Mouse (Mus musculus) thymus, adult 2 months (tissue): ENCODE measurements around the gene Cenpk. TPM values are rescaled to one million over a fixed set of nuclear protein-coding genes. Genes with fewer than 3 reads are reported as not detected.

Experiments used
- DNase-seq: peaks from one replicate; pipeline ENCODE4 v3.0.0; 2021
- H3K27ac ChIP-seq: fragments of 200-500 bp; 2 replicates; pipeline ENCODE4 v1.5.1; 2012; ENCODE audit warnings: low read length, control low read depth; ENCODE audit not compliant: control insufficient read depth, insufficient read depth
- H3K27me3 ChIP-seq: fragments of 200-500 bp; 2 replicates; pipeline ENCODE4 v1.6.1; 2012; ENCODE audit warnings: mild to moderate bottlenecking, low read length, moderate library complexity, mixed read lengths; ENCODE audit not compliant: control insufficient read depth, insufficient read depth
- H3K36me3 ChIP-seq: fragments of 200-500 bp; 2 replicates; pipeline ENCODE4 v1.6.1; 2012; ENCODE audit warnings: mild to moderate bottlenecking, low read length, moderate library complexity; ENCODE audit not compliant: control insufficient read depth, insufficient read depth
- H3K4me1 ChIP-seq: fragments of 200-500 bp; replicated peaks from 2 replicates; pipeline ENCODE4 v1.6.1; 2012; ENCODE audit warnings: low read length; ENCODE audit not compliant: control insufficient read depth, insufficient read depth
- H3K4me3 ChIP-seq: fragments of 200-500 bp; 2 replicates; pipeline ENCODE4 v1.5.1; 2012; ENCODE audit warnings: mild to moderate bottlenecking, low read length, control low read depth, moderate library complexity; ENCODE audit not compliant: control insufficient read depth, insufficient read depth
- CTCF ChIP-seq: fragments of 200-500 bp; IDR thresholded peaks from 2 replicates; pipeline ENCODE4 v1.5.1; 2012; ENCODE audit warnings: mild to moderate bottlenecking, control low read depth, low read length, moderate library complexity, borderline replicate concordance; ENCODE audit not compliant: control insufficient read depth, poor library complexity, insufficient read depth; ENCODE audit errors: extremely low read depth
- POLR2A ChIP-seq: fragments of 200-500 bp; IDR thresholded peaks from 2 replicates; pipeline ENCODE4 v1.6.1; 2012; ENCODE audit warnings: mild to moderate bottlenecking, low read length, control low read depth, moderate library complexity; ENCODE audit not compliant: control insufficient read depth, poor library complexity, insufficient read depth; ENCODE audit errors: extremely low read depth
- WGBS: fragments of 180-500 bp; shearing (Covaris S2); methylation state at CpG from one replicate; pipeline ENCODE4 v1.1.7; 2018; 5-methylcytosine and 5-hydroxymethylcytosine counted together
- polyA plus RNA-seq: library from polyadenylated mRNA; depleted of rRNA; stranded (reverse); fragments of >200 nt; gene quantifications from 2 replicates; pipeline ENCODE4 v1.2.3, GENCODE M21; 2012; rRNA removed

The Cenpk gene
- polyA plus RNA-seq, 1 experiment, result 0.54 TPM

DNA sequence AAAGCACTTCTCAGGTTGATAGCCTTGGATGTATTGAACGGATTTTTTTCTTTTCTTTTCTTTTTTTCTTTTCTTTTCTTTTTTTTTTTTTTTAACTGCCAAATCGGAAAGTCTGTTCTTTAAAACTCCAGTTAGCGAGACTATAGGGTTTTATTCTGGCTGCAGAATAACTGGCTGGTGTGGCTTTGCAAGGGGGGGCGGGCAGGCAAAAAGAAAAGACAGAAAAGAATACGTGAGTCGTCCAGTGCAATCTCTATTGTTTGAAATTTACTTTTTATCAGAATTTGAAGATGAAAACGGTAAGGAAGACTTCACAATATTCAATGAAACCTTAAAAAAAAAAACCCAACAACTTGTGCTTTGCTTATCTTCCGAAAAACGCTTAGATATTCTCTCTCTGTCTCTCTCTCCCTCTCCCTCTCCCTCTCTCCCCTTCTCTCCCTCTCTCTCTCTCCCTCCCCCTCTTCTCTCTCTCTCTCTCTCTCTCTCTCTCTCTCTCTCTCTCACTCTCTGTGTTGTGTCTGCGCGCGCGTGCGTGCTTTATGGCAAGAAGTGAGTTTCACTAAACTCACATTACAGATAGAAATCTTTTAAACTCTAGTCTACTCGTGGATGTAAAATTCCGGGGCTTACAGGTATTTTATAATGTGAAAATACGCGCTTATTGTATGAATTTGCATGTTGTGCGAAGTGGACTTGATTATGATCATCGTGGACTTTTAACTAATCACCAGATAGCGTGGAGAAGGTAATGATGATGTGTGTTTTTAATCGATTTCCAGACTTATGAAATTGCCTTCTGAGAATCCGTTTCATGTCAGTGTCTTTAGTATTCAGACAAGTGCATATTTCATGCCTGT, 59.2 kb downstream of the Cenpk start, which contains the start of gene Adamts6:
TSS of gene Adamts6 (plus strand) at position 470 of the 860 bp plus-strand sequence.
- peaks cover 4% of the 10 kb centered on the region for H3K4me1 ChIP-seq
- no peak for TF ChIP-seq POLR2A
- TF ChIP-seq CTCF, result no peak
- no peaks in the 10 kb centered on the region for H3K27me3 ChIP-seq
- H3K36me3 ChIP-seq, result no peaks in the 10 kb centered on the region
- peak; percentile 43 for DNase-seq
- H3K4me3 ChIP-seq, result peak within 1 kb of the TSS; percentile 41
- under 1% methylated on average over 23 of the region's 23 CpGs for WGBS
- peak within 1 kb of the TSS; percentile 80 for H3K27ac ChIP-seq

- WGBS, result 3% methylated on average over 7 of the region's 7 CpGs
- Histone ChIP-seq H3K27ac (peak overlapping the region; percentile 80), H3K4me3 (peak overlapping the region; percentile 41), H3K27me3 (no peaks in the 10 kb centered on the region), H3K36me3 (no peaks in the 10 kb centered on the region), H3K4me1 (peaks cover 4% of the 10 kb centered on the region)
- TF ChIP-seq POLR2A (no peak), CTCF (no peak)
- peak; percentile 11 for DNase-seq
Measured at GRCm38 (mm10) chr13:104288226-104288859, 59.9 kb downstream of the Cenpk start.

DNA sequence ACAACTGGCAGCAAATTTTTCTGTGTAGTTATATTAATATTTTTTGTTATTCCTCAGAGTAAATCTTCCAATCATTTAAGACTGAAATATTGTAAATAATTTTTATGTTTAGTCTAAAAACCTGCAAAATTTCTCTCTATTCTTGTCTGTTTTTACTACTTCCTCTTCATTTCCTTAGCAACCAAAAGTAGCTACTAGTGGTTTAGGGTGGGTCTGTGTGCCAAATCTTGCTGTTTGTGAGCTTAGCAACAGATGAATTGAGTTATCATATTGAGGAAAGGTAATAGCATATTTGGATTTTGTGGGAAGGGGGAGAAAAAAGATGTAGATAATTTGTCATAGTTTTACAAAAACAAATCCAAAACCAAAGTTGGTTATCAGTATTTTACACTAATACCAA, 60.8 kb downstream of the Cenpk start:
- Histone ChIP-seq H3K4me3 (no peak overlapping the region), H3K27ac (no peak overlapping the region), H3K36me3 (no peaks in the 10 kb centered on the region), H3K4me1 (peaks cover 4% of the 10 kb centered on the region), H3K27me3 (no peaks in the 10 kb centered on the region)
- TF ChIP-seq POLR2A, result no peak
- TF ChIP-seq CTCF, result no peak
- DNase-seq, result no peak

DNA sequence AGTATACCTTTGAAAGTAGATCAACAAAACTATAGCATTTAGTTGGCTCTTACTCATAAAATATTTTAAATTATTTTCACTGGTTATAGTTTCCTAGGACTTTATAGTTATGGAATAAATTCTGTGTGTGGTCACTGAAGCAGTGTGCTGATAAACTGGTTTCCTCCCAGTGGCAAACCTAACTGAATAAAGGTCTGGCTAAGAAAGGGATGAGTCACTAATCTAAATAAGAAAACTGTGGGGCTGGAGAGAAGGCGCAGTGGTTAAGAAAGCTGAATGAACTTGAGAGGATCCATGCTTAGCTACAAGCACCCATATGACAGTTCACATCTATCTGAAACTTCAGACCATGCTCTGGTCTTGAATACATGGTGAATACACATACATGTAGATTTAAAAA, 67.1 kb downstream of the Cenpk start:
- WGBS, result 96% methylated on average over 1 of the region's 1 CpGs
- no peaks in the 10 kb centered on the region for H3K36me3 ChIP-seq
- no peaks in the 10 kb centered on the region for H3K4me1 ChIP-seq
- no peak for TF ChIP-seq POLR2A
- no peak for TF ChIP-seq CTCF
- no peak overlapping the region for H3K27ac ChIP-seq
- H3K27me3 ChIP-seq, result no peaks in the 10 kb centered on the region
- no peak overlapping the region for H3K4me3 ChIP-seq
- DNase-seq, result no peak

Other genes starting within 250 kb of the Cenpk start
- 2.6 and 2.9 TPM in 2 replicates for gene Nln, start 119.0 kb upstream of the Cenpk start, polyA plus RNA-seq
- gene Sgtb, start 118.9 kb upstream of the Cenpk start, polyA plus RNA-seq, result 0.19 and 0.26 TPM in 2 replicates
- gene Trappc13, start 50.1 kb upstream of the Cenpk start, polyA plus RNA-seq, result 9.4 and 10.4 TPM in 2 replicates
- gene Trim23, start 49.8 kb upstream of the Cenpk start, polyA plus RNA-seq, result 3.2 and 3.5 TPM in 2 replicates
- gene Ppwd1, start 232 bp downstream of the Cenpk start, polyA plus RNA-seq, result 2.7 and 2.9 TPM in 2 replicates
- 5.0 and 6.4 TPM in 2 replicates for gene Adamts6, start 59.2 kb downstream of the Cenpk start, polyA plus RNA-seq